Mouse (Mus musculus): ENCODE measurements around the gene Grasp. TPM values are rescaled to one million over a fixed set of nuclear protein-coding genes. Genes with fewer than 3 reads are reported as not detected.

The Grasp gene
- total RNA-seq (2017) = 4.9 to 10.8 TPM (median 9.0 TPM) in 3 replicates

DNA sequence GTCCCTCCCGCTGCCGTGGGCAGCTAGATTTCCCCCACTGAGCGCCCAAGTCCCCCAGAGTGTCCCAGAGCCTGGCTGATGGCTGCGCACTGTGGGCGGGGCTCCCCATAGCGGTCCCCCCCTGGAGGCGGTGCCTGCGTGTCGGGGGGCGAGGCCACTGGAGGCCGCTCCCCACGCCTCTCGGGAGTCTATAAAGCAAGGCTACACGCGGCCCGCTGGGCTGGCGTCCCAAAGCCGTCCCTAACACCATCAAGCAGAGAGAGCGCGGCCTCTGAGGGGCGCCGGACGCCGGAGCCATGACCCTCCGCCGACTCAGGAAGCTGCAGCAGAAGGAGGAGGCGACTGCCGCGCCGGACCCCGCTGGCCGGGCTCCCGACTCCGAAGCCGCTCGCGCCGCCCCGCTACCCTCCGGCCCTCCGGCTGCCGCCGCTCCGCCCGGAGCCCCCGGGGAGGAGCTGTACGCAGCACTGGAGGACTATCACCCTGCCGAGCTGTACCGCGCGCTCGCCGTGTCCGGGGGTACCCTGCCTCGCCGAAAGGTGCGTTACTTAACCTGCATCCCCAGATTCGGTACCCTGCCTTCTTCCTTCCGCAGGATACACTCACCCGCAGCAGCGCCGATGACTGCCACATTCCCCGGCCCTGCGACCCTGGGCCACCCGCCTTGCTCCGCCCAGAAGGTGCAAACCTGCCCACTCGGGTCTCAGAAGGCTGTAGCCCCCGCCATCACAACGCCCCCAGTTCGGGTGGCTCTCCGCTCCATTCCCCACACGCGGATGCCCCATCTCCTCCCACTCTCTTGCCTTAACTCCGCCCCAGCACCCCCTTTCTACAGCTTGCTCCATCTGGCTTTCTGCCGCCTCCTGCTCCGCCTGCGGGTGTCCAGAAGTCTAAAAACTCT lies at the start of gene Grasp:
Grasp (plus strand) TSS at position 183 of the 901 bp plus-strand sequence.
- peak; percentile 67 for ATAC-seq (replicated peaks; ENCODE audit: insufficient number of reproducible peaks, low FRiP score, low TSS enrichment, poor library complexity, severe bottlenecking)

DNA sequence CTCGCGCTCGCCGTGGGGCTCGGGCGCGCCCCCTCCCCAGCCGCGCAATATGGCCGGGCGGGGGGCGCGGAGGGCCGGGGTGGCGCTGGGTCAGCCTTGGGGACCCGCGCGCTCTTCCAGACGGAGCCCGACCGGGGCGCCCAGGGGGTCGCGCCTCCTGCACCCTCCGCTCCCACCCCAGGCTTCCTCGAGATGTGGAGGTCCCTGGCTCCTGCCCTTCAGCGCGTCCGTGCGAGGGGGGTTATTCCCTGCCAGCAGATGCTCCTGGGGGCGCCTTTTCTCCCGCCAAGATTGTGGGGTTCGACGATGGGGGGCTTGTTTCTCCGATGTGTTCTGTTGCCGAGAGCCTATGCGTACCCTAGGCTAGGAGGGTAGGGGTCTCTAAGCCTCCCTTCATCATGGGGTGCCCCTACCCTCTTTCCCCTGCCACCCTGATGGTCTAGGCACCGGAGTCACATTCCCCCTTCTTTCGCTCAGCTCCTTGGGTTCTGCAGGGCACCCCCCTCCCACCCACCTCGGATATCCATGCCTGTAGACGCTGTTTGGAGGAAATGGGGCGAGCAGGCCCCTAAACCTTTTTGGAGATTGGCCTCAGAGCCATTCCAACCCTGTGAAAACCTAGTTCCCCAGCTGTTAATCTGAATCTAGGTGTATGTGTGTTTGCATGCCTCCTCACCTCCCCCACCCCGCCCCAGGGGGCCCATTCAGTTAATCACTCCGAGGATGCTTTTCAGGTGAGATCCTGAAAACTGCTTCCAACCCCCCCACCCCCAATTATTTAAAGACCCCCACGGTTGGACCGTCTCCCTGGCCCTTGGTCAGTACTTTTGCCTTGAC lies 49.5 kb upstream of the Grasp start:
- no peak for ATAC-seq (replicated peaks; ENCODE audit: insufficient number of reproducible peaks, low FRiP score, low TSS enrichment, poor library complexity, severe bottlenecking)

DNA sequence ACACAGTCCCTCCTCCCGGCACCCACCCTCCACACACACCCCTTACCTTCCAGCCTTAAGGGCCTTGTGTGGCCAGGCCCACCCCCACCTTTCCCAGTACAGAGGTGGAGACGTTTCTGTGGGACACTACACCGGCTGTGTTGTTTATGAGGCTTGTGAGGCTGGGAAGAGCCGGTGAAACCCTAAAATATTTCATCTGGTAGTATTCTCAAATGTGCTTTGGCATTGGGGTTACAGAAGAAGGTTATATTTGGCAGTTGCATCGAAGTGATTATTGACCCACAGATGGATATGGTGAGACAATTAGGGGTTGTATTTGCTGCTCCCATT lies 48.9 kb upstream of the Grasp start:
- ATAC-seq (replicated peaks; ENCODE audit: insufficient number of reproducible peaks, low FRiP score, low TSS enrichment, poor library complexity, severe bottlenecking) = no peak

DNA sequence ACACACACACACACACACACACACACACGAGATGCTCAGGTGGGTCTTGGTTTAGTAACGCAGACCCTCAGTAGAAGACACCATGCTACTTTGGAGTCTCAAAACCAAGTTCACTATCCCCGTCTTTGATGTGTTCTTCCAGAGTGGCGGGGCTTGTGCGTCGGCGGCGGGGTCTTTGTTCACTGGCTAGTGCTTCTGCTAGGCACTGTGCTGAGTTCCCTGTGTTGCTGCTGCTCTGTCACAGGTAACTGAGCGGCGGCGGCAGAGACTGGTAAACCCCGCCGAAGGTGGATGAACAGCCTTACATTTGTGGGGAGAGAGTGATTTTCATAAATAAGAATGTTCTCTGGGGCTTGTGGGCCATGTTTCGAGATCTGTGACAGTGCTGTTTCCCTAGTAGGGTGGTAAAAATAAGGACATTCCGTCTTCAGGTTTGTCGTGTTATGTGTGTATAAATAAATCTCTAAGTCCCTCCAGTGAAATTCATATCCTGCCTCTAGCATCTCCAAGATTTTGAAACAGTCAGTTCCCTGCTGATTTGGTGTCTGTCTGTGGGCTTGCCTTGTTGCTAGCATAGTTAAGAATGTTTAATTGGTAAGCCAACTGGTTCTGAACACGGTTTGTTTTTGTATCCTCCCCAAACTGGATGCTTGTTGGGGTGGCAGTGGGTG lies 48.2 kb upstream of the Grasp start:
- no peak for ATAC-seq (replicated peaks; ENCODE audit: insufficient number of reproducible peaks, low FRiP score, low TSS enrichment, poor library complexity, severe bottlenecking)

DNA sequence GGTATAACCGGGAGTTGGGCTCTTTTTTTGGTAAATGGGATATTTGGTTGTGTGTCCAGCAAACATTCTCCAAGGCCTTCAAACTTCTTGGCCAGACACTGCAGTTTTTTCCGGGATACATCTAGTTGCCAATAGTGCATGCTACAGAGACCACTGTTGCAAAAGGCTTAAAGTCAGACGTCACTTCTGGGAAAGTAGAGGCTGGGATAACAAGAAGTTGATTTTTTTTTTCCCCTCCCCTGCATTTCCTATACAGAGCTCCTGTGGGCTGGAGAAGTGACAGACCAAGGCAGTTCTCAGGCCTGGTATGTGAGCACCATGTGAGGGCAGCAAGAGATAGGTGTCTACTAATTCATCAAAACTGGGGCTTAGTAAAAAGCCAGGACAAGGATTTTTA lies 47.7 kb upstream of the Grasp start:
- no peak for ATAC-seq (replicated peaks; ENCODE audit: insufficient number of reproducible peaks, low FRiP score, low TSS enrichment, poor library complexity, severe bottlenecking)

DNA sequence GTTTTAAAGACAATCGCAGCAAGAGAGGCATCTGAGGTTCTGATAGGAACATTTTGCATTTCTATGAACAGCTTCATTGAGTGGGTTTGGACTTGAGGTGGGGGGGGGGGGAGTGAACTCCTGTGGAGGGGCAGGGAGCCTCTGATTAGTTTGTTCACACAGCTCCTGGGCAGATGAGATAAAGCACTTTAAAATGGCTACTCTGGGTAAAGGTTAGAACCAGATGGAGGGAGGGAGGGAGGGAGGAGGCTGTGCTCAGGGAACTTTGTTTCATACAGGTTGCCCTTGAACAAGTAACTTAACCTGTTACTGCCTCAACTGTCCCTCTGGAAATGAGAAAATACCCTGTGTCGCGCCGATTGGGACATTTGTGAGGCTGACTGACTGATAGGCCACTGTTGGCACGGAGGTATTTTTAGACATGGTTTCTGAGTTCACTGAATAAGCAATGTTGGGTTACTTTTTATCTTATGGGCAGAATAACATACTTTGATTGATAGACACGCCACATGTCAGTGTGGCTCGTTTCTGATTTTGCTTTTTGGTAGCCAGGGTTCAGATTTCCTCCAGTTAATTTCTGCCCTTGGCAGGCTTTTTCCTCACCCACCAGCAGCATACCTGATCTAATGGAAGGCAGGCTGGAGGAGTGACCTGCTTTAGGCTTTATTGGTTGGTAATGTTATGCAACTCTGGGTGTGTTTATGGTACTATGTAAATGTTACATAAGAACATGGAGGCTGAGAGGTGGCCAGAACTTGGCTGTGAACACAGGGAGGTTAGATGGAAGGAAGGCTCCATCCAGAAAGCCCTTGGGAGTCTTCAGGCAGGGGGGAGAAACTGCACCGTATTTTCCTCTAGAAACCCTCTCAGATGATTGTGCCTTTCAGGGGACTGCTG lies 46.9 kb upstream of the Grasp start:
- no peak; the same call in 1 of the 2 replicates for ATAC-seq (replicated peaks; ENCODE audit: insufficient number of reproducible peaks, low FRiP score, low TSS enrichment, poor library complexity, severe bottlenecking)

DNA sequence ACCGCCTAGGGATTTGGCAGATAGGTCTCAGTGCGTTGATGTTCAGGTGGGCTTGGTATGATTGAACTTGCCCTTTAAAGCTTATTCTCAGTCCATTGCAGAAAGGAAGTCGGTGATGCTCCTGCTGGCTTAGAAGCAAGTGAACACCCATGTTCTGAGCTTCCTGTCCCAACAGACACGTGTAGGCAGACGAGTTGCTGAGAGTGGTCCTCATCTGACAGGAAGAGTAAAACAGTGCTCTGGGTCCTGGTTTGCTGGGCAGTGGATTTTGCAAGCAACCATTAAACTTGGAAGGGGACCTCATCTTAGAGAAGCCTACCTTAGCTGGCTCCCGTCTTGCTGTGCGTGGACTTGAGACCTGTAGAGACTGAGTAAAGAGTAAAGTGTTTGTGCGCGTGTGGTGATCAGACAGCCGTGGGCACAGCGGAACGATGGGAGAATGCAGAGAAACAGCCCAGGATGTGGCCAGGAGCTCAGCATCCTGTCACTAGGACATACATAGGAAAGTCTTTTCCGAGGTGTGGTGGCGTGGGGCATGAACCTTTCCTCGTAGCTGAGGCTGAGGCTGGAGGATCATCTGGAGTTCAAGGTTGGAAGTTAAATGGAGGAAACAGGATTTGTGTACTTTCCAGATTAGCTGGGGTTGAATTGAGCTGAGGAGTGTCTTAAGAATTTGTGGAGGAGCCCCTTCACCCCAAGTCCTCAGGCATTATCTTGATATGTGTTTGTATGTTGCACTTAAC lies 43.5 kb upstream of the Grasp start:
- no peak for ATAC-seq (replicated peaks; ENCODE audit: insufficient number of reproducible peaks, low FRiP score, low TSS enrichment, poor library complexity, severe bottlenecking)

- no peak for ATAC-seq (replicated peaks; ENCODE audit: insufficient number of reproducible peaks, low FRiP score, low TSS enrichment, poor library complexity, severe bottlenecking)
These were observed 42.9 kb upstream of the Grasp start for GRCm38 (mm10) chr15:101181106-101181466.

DNA sequence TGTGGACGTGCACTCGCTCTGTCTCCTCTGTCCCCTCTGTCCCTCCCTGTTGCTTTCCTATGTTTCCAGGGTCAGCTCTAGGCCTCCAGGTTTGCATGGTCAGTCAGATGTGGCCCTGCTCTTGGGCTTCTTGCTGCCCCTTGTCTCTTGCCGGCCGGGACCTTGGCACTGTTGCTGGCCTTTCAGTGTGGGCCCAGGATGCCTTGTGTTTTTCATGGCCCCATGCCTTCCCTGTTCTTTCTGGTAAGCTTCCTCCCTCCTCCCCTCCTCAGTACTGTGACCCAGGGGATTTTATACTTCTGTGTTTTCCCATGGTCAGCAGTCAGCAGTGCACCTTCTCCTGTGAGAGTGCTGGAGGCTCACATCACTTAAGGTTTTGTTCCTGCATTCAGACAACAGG lies 42.5 kb upstream of the Grasp start:
- no peak for ATAC-seq (replicated peaks; ENCODE audit: insufficient number of reproducible peaks, low FRiP score, low TSS enrichment, poor library complexity, severe bottlenecking)

GRCm38 (mm10) chr15:101182676-101183075 lies 41.3 kb upstream of the Grasp start:
- ATAC-seq (replicated peaks; ENCODE audit: insufficient number of reproducible peaks, low FRiP score, low TSS enrichment, poor library complexity, severe bottlenecking) = no peak

GRCm38 (mm10) chr15:101184300-101184699 lies 39.7 kb upstream of the Grasp start:
- ATAC-seq (replicated peaks; ENCODE audit: insufficient number of reproducible peaks, low FRiP score, low TSS enrichment, poor library complexity, severe bottlenecking) = no peak

DNA sequence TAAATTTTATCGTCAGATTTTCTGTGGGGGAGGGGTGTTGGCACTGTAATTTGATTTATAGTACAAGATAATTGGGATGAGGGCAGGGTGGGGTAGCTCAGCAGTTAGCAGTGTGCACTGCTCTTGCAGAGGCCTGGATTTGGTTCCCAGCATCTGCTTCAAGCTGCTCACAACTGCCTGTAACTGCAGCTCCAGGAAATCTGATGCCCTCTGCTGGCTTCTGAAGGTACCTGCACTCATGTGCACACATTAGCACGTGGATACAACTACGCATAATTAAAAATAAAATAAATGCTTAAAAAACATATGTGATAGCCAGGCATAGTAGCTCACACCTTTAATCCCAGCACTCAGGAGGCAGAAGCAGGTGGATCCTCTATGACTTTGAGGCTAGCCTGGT lies 38.4 kb upstream of the Grasp start:
- no peak for ATAC-seq (replicated peaks; ENCODE audit: insufficient number of reproducible peaks, low FRiP score, low TSS enrichment, poor library complexity, severe bottlenecking)

DNA sequence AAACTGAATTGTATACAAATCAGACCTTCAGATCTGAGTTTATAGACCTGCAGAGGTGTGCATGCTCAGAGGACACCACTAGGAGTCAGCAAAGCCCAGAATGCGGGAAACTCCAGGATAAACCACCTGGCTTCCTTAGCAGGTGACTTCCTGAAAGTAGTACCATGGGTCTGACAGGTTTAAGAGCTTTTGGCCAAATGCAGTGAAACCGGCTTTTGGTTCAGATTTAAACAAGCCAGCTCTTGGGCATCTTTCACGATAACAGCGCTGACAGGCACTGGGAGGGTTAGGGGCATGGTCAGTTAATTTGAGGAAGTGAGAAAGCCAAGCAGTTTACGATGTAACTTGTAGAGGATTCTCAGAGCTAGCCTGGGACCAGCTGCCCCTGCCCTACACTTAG lies 36.1 kb upstream of the Grasp start:
- ATAC-seq (replicated peaks; ENCODE audit: insufficient number of reproducible peaks, low FRiP score, low TSS enrichment, poor library complexity, severe bottlenecking) = peak; percentile 57

DNA sequence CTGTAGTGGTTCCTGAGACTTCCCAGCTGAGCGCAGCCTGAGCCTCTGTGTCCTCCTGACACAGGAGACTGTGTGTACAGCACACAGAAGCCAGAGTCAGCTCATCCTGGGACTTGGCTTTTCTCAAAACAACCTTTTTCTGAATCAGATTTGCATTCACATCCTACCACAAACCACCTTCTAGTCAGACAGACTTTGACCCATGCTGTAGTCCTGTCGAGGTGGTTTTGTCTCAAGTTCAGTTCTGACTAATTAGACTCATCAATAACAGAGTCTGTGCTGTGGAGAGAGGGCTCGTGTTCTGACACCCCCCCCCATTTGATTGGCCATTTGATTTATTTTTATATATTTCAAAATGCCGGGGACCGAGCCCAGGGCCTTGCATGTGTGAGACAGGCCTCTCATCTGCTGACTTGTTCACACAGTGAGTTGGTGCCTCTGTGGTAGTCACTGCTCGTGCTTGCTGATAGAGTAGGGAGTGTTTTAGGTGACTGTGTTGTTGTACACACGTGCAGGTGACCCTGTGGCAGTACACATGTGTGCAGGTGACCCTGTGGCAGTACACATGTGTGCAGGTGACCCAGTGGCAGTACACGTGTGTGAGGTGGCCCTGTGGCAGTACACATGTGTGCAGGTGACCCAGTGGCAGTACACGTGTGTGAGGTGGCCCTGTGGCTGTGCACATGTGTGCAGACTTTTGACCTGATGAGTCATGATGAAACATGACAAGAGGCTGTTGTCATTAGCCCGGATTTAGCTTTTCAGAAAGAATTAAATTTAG lies 33.8 kb upstream of the Grasp start:
- no peak for ATAC-seq (replicated peaks; ENCODE audit: insufficient number of reproducible peaks, low FRiP score, low TSS enrichment, poor library complexity, severe bottlenecking)

DNA sequence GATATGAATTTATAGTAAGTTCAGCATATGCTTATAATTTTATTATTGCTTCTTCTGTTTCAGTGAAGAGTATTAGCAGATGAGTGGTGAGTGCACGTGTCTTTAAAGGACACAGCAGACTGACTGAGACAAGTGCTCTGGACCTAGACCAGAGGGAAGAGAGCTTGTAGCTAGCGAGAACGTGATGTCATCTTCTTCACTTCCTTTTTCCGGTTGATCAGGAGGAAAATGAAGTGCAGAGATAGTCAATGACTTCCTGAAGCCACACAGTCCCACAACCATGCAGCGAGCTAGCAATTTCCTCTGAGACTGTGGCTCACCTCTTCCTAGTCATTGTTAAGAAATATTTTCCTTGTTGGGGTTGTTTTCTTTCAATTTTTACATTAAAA lies 33.2 kb upstream of the Grasp start:
- ATAC-seq (replicated peaks; ENCODE audit: insufficient number of reproducible peaks, low FRiP score, low TSS enrichment, poor library complexity, severe bottlenecking) = peak; percentile 34; the same call in 1 of the 2 replicates

DNA sequence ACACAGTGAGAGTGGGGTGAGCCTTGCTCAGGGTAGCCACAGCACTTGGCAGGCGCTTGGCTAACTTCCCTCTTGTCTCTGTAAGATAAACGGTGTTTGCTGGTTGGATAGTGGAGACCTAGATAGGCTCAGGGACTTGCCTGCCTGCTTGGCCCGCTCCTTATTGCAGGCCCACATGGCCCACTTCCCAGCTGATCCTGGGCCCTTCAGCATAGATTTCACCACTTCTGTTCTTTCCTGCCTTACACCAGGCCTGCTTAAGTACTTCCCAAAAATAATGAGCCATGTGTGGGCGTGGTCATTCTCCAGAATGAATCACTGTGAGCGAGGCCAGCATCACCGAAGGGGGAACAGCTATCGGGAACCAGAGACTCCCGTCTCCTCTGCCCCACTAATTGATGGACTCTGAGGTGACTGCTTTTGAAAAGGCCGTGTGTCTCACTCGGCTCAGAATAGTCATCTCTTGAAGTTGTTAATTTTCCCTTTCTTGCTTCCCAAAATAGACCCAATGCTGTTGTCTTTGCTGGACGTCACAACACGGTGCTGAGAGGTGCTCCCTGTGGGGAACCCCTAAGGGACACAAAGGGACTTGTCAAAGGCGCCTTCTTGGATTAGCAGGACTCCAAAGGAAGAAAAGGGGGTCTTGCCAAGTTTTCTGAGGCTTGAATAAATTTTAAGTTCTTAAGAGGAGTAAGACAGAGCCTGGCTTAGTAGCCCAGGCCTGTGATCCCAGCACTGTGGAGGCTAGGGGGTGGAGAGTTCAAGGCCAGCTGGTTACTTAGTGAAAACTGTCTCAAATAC lies 32.3 kb upstream of the Grasp start:
- ATAC-seq (replicated peaks; ENCODE audit: insufficient number of reproducible peaks, low FRiP score, low TSS enrichment, poor library complexity, severe bottlenecking) = peak; percentile 42

Data from monocyte, adult 5-6 weeks (primary cell).